Mouse (Mus musculus) megakaryocyte progenitor cell, adult 5-6 weeks (primary cell): ENCODE measurements at regions not wholly inside any gene's neighbourhood (a gene's known extent, or its start where the extent isn't known, plus 50 kb on each side); places are given as distances from the start of the nearest gene placed in this dataset.

Experiments used
- ATAC-seq: replicated peaks from 2 replicates; pipeline ENCODE4 v1.8.0; 2016; ENCODE audit warnings: mild to moderate bottlenecking, moderate TSS enrichment, inconsistent platforms; ENCODE audit not compliant: poor library complexity

GRCm38 (mm10) chr12:27143310-27143709 lies 199.1 kb downstream of the Sox11 start:
- no peak for ATAC-seq

- no peak for ATAC-seq
Measured at GRCm38 (mm10) chr12:27140335-27140702, 202.1 kb downstream of the Sox11 start.

GRCm38 (mm10) chr12:27139683-27140334 lies 202.6 kb downstream of the Sox11 start:
- no peak for ATAC-seq

GRCm38 (mm10) chr12:27138663-27139633 lies 203.4 kb downstream of the Sox11 start:
- ATAC-seq: no peak

GRCm38 (mm10) chr12:27135997-27136559 lies 206.3 kb downstream of the Sox11 start:
- no peak for ATAC-seq

- no peak for ATAC-seq
Measured at GRCm38 (mm10) chr12:27130544-27130943, 211.8 kb downstream of the Sox11 start.

- ATAC-seq: no peak
Measured at GRCm38 (mm10) chr12:27127054-27127605, 215.2 kb downstream of the Sox11 start.

- ATAC-seq: no peak
Measured at GRCm38 (mm10) chr12:27118581-27118980, 223.8 kb downstream of the Sox11 start.

GRCm38 (mm10) chr12:27115392-27115791 lies 227.0 kb downstream of the Sox11 start:
- no peak for ATAC-seq

GRCm38 (mm10) chr12:27104925-27105571 lies 237.3 kb downstream of the Sox11 start:
- ATAC-seq: no peak

- ATAC-seq: no peak
Measured at GRCm38 (mm10) chr12:27102996-27103395, 239.4 kb downstream of the Sox11 start.

GRCm38 (mm10) chr12:27089206-27089605 lies 253.2 kb downstream of the Sox11 start:
- ATAC-seq: no peak

GRCm38 (mm10) chr12:27085890-27086289 lies 256.5 kb downstream of the Sox11 start:
- no peak for ATAC-seq

- no peak for ATAC-seq
Measured at GRCm38 (mm10) chr12:27083645-27084550, 258.5 kb downstream of the Sox11 start.

GRCm38 (mm10) chr12:27083089-27083488 lies 259.3 kb downstream of the Sox11 start:
- no peak for ATAC-seq

- ATAC-seq: no peak
Measured at GRCm38 (mm10) chr12:27082624-27083023, 259.8 kb downstream of the Sox11 start.

- ATAC-seq: no peak
Measured at GRCm38 (mm10) chr12:27076107-27076738, 266.2 kb downstream of the Sox11 start.

- ATAC-seq: no peak
Measured at GRCm38 (mm10) chr12:27065011-27065517, 277.3 kb downstream of the Sox11 start.

- no peak for ATAC-seq
Measured at GRCm38 (mm10) chr12:27063518-27063917, 278.9 kb downstream of the Sox11 start.
